Mouse (Mus musculus) naive thymus-derived CD4-positive, alpha-beta T cell, adult 2 months (primary cell): ENCODE data around the gene Gm5447.

Source experiments
- DNase-seq: peaks from one replicate; pipeline ENCODE4 v3.0.0-alpha.2; 2011; ENCODE audit warnings: low read depth

The Gm5447 gene

DNA sequence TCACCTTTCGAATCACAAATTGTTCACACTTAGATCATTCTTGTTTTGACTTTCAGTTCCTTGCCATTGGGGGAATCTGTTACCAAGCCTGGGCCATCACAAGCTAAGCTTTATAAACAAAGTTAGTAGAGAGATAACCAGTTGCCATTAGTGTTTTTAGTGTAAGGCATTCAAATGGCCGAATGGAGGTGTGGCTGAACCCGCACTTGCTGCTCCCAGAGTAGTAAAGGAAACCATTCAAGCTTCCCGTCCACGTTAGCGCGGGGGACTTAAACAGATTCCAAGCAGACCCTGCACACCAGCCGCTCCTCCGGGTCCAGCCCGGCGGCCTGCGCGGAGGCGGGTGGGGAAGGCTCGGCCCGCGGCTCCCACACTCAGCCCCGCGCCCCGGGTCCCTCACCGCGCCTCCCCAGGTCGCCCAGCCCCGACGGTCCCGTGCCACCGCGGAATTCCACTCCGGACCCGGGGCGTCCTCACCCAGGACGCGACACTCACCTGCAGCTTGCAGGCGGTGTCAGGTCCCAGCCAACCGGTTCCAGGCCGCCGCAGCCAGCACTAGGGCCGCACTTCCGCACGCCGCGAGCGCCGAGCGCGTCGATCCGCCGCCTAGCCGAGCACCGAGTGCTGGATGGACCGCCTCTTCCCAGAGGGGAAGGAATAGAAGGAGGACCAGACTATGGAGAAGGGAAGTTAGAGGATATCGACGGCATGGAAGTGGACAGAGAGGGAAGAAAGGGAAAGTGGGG is at the start of gene Gm5447, which contains the start of gene Exoc2:
Gm5447 (plus strand) TSS at position 704 of the 746 bp plus-strand sequence.
Exoc2 (minus strand) TSS at position 593 of the 746 bp plus-strand sequence.
- DNase-seq, result peak; percentile 85

DNA sequence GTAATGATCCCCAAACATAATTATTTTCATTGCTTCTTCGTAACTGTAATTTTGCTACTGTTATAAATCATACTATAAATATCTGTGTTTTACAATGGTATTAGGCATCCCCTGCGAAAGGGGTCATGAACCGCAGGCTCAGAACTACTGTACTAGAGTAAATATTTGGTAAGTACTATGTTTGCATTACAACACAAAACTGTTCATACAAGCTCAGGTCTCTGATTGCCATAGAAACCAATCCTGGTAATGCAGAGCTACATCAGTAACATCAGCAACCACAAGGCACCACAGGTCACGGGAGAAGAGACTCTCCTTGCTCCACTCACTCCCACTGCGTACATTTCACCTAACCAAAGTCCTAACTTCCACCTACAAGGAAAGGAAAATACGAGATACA is 49.7 kb upstream of the Gm5447 start:
- DNase-seq, result no peak

DNA sequence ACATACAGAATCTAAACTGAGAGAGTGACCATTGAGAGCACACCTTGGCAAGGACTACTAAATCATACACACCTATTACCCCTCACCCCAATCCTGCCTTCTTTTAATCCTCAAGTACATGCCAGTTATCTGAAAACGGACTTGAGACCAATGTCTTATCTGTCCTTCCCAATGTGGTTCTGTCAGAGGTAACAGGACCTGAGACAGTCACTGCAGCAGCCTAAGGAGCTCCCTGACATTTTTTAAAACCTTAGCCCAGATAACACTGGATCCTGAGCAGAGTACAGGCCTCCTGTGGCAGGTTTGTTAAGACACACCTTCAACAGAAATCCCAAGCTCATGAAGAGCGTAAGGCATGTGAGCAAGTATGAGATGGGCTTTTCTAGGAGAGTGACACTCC is 44.9 kb upstream of the Gm5447 start:
- no peak for DNase-seq

DNA sequence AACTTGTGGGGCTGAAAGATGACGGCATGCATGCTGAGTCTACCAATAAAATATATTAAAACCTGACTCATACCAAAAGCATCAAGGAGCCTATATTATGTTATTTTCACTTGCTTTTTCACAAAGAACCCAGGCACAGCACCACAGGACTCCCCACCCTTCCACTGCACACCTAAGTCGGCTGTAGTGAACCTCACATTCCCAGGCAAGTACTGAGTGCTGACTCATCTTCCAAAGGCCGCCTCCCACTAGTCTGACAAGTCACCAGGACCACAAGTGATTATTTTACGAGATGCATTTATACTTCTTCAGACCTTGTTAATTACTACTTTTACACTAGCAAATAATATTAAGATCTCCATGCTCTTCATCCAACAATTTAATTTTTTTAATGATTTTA is 42.4 kb upstream of the Gm5447 start:
- DNase-seq, result no peak

DNA sequence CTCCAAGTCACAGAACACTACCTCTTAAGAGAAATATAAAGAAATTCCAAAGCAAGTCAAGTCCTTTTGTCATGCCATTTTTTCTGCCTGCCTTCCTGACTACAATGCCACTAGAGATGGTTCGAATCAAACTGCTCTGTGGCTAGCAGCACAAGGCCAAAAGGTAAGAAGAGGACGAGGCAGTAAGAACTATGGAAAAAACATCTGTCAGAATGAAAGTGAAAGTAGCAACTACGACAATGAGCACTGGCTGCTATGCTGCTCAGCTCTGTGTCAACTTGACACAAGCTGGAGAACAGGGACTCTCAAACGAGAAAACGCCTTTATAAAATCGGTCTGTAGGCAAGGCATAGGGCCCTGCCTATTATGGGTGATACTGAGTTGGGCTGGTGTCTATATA is 41.0 kb upstream of the Gm5447 start:
- DNase-seq, result peak; percentile 78

DNA sequence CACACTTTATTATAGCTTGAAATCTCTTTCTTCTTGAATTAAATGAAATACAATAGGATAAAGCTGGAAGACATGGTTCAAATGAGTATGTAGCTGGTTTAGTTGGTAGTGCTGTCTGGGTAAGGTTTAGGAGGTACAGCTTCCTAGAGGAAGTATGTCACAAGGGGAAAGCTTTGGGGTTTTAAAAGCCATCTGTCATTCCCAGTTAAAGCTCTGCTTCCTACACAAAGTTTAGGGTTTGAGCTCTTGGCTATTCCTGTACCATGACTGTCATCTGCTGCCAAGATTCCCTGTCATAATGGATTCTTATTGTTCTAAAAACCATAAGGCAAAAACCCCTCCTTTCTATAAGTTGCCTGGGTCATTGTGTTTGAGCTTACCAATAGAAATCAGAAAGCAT is 28.2 kb upstream of the Gm5447 start:
- no peak for DNase-seq

DNA sequence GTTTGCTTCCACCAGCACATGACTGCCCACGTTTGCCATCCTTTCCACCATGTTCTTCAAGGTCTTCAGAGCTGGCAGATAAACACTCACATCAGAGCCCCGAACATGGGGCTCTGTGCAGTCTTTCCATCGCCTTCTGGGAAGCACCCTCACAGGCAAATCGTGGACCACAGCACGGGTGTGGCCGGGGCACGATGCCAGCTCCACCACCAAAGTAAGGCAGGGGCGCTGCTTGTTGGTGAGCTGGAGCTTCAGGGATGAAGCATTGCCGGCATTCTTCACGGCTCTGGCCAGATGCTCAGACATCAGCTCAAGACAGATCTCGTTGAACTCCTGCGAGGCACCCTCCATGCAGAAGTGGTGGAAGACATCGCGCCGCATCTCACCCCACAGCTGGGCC is 26.9 kb upstream of the Gm5447 start:
- no peak for DNase-seq

DNA sequence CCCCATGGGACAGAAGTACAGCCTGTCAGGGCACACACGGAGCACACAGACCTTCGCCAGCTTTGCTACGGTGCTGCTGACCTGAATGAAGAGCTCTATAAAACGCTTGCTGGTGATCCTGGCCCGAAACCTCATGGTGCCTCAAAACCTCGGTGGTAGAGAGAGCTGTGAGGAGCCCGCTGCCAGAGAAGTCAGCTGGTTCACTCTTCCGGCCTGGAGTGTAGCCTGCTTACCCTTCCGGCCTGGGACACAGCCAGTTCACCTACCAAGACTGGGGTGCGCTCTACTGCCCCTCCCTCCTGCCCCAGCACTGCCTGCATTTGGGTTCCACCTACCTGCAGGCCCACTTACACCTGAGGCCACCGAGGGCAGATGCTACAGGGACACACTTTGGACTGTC is 26.5 kb upstream of the Gm5447 start, which contains the start of gene Hus1b:
Hus1b (minus strand) TSS at position 220 of the 400 bp plus-strand sequence.
- DNase-seq, result no peak

DNA sequence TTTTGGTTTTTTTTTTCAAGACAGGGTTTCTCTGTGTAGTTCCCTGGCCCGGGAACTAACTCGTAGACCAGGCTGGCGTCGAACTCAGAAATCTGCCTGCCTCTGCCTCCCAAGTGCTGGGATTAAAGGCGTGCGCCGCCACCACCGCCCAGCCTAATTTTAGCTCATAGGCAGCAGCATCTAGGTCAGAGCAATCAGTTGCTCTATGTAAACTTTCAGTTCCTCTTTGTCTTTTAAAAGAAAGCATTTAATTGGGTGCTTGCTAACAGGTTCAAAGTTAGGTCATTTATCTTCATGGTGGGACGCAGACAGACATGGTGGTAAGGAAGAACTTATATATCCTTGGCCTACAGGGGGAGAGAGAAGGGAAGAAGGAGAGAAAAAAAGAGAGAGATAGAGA is 24.8 kb upstream of the Gm5447 start:
- no peak for DNase-seq

DNA sequence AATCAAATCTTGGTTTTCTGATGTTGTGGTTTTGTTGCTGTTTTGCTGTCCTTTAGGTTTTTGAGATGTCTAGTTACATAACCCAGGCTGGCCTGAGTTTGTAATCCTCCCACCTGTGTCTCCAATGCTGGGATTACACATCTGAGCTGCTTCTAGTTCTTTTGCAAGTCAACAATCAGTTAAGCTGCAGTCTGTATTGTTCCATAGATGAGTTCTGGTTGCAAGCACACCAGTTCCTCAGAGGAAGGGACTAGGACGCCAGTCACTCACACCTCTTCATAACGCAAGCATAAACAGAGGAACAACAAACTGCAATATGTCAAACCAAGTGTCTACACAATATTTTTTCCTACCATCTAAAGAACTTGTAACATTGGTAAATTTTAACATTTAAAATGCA is 22.0 kb upstream of the Gm5447 start:
- no peak for DNase-seq

DNA sequence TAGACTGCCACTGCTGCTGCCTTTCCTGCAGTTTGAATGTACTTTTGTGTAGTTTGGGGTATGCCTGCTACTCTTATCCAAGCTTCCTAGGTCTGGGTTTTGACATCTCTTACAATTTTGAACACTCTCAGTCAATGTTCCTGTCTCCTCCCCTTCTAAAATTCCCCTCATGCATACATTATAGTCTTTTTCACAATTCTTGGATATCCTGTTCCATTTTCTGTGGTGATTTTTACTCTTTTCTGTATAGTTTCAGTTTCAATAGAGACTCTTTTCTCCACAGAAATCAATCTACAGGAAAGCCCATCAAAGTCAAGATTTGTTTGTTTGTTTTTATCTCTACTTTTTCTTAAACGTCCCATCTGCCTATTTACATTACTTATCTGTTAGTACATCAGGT is 20.4 kb upstream of the Gm5447 start:
- DNase-seq, result no peak

DNA sequence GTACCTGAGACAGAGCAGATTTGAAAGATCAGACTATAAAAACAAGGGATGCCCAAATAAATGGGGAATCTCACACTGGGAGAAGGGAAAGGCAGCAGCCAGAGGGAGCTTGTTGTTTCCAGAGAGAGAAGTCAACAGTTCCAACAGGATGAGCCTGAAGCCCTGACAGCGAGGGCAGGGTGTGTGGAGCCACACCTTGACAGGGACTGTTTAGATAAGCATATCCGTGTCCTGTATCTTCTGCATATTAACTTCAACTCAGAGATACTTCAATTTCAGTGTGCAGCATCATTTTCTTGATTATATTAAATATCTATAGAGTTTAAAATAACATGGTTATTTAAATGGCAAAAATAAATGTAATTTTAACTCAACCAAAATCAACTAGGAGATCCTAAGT is 13.3 kb upstream of the Gm5447 start:
- no peak for DNase-seq

DNA sequence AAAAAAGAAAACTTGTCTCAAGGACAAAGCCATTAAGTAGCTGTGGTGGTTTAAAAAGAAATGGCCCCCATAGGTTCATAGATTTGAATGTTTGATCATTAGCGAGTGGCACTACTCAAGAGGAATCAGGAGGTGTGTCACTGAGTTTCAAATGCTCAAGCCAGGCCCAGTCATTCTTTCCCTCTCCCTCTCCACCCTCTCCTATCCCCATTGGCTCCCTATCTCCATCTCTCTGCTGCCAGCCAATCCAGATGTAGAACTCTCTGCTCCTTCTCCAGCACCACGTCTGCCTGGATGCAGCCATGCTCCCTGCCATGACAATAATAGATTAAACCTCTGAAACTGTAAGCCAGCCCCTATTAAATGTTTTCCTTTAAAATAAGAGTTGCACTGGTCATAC is 12.1 kb upstream of the Gm5447 start:
- no peak for DNase-seq

DNA sequence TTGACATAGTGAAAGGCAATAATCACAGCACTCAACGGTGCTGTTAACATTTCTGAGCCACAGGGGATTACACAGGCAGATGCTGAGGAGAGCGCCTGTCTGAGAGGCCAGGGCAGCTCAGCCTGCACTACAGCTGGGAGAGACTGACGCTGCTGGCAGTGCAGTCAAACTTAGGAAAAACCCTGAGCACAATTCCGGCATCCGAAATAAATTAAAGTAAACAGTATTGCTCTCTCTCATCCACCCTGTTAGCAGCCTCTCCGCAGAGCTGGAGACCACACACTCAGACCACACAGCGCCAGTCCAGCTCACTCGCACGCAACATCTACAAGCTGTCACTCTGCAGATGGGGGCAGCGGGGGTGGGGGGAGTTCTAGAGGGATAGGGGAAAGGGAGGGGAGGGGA is 7.5 kb upstream of the Gm5447 start:
- no peak for DNase-seq

DNA sequence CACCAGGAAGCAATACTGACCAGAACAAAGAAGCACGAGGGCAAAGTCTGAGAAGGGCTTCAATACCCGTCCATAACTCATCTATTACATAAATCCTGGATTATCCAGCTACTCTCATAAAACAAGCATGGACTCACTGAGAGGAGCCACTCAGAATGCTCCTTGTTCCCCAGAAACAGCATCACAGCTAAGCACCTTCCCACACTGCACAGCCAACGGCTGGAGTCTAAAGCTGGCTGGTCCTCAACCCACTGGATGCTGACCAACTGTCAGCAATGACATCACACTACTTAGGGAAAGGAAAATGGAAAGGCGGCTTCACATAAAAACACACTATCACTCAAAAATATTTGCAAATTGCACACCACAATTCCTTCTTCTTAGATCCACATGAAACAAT is 5.7 kb upstream of the Gm5447 start:
- no peak for DNase-seq

DNA sequence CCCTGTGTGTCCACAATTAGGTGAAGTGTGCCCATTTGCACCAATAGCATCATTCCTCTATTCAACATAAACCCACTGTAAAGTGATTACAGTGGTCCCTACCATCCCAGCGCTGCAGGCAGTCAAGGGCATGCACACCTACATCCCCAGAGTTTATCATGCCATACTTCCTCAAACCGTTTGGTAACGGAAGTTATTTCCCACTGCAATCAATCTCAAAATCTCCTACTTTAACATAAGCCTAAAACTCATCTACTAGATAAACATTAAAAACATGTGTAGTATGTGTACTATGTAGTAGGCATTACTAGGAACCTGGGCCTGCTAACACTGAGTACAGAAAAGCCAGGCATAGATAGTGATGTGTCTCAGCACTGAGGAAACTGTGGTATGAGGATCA is 3.0 kb upstream of the Gm5447 start:
- DNase-seq, result peak; percentile 28

DNA sequence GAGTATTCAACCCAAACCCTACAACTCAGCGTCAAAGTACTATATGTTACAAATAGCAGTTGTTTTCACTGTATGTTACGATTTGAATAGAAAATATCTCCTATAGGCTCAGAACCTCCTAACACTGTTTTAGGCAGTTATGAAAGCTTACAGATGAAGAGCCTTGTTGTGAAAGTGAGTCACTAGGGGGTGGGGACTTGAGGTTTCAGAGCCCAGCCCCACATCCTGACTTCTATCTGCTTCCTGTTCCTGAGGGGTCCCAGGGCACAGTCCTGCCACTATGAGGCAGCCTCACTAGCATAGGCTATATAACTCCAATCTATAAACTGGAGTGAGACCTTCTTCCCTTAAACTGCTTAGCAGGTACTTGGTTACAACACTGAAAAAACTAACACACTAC is 1.9 kb upstream of the Gm5447 start:
- peak; percentile 84 for DNase-seq

DNA sequence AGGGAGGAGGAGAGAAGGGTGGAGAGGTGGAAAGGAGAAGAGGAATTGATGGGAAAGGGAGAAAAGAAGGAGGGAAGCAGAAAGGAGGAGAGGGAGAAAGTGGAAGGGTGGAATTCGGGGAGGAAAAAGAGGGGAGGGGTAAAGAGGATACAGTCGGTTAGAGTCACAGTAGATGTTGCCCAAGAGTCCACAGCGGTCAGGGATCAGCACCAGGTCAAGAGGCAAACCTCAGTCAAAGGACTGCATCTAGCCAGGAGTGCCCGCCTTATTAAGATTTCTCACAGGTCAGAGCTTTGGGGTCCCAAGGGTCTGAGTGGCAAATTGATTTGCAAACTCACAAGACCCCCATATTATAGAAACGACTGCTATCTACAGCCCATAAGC is 235 bp downstream of the Gm5447 start:
- DNase-seq, result peak; percentile 19

DNA sequence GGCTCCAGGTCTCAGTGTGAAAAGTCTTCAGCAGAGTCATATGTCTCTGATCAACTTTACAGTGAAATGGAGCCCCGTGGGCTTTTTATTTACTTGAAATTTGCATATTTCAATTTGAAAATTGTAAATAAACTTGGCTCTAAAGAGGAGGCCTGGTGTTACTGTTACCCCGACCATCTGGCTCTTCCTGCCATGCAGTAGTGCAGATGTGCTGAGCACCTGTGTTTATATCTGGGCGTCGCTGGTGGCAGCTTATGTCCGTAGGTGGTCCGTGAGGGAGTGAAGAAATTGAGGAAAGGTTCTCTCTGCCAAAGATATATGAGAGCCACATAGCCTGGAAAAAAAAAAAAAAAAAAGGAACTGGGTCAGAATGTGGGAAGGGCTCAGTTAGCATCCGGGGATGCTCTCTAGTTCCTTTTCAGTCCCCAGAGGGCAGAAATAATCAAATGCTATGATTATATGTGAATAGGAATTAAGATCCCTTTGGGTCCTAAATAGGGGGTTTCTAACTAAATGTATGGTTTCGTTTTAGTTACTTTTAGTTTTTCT is 2.6 kb downstream of the Gm5447 start:
- DNase-seq, result no peak

DNA sequence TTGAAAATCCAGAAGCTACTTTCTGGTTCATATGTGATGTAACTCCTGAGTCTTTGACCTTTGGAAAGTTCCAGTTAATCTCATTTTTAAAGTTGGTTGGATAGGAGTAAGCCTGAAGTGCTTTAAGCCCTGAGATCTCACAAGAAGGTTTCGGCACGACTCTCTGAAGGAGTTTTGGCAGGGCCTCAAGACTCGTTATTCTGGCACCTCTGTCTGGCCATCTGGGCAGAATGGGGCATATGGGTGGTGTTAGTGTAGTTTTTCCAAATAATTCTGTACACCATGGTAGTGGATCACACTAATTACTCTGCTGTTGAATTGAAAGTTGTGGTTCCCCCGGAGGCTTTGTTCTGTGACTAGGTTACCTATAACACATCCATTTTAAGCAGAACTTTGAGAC is 4.2 kb downstream of the Gm5447 start:
- DNase-seq, result no peak

DNA sequence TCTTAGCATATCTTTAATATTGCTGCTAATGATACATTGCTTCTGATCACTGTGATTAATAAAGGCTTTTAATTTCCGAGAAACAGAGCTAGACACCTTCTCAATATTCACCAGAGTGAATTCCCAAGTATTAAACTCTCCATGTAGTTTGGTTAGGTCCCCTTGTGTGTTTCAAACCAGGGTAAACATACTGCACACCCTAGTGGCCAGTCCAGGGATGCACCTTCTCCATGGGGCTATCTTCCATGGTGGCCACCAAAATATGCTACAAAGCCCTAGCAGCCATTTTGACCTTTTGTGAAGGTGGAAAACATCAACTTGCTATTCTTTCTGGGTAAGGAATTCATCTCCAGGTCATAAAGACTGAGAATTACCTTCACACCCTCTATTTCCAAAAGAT is 7.7 kb downstream of the Gm5447 start:
- peak; percentile 75 for DNase-seq

DNA sequence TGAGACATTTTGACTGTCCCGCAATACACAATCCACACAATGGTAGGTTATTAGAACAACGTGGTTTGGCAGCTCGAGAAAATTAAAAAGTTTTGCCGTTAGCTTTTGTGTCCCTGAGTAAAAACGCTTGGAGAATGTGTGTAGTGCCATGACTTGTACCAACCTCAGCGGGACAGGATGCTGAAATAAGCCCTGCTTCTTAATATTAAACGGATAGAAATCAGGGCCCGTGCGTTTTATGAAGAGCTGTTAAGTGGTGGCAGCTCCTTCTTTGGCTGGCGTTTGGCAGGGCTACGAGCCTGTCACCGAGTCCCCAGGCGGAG is 11.2 kb downstream of the Gm5447 start:
- no peak for DNase-seq

DNA sequence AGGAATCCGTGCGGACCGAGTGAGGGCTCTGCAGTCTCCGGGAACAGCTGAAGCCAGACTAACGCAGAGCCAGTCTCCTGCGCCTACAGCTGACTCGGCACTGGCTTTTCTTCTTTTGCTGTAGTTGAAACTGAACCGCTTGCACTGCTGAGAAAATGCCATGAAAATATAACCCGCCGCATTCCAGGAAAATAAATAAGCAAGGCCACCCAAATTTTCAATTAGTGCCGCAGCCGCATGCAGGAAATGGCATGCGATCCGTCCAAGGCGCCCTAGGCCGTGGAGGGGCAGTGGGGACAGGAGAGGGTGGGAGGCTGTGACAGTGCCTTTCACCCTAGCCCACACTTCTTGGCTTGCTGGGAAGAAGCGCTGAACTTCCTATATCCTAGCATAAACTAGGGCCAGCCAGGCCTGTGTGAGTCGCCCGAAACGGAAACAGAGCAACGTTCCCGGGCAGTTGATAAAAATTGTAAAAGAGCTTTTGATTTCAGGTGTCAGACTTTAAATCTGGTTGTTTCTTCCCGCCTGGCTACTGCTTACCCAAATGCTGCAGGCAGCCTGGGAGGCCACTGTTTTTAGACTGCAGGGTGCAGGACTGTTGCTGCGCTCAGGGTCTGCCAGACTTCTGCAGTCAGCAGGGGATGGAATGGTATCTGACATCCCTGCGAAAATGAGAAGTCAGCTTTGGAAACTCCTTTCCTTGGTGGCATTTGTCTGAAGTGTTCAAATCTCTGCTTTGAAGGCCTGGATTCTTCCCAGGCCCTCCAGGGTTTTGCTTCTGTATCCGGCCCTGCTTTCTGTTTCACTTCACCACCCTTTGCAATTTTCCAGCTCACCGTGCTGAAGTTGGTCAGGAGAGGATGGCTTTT is 11.8 kb downstream of the Gm5447 start:
- DNase-seq, result no peak
